21 mouse cellular contexts compared by ENCODE assay signal in the genomic region with DNA sequence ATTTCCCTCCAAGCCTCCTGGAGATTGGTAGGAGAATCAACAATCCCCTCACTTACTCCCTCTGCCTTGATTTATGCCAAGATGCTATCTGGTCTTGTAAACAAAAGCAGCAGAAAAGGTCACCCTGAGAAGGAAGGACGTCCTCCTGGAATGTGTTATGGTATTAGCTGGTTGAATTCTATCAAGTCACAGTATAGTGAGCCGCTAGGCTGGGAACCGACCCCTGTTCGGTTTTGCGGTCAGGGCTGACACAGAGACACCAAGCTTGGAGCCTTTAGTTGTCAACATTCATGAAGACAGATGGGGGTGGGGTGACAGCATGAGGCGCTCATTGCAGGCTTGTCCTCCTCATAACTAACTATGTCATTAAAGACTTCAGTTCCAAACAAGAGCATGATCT. TPM values are rescaled to one million over a fixed set of nuclear protein-coding genes. Genes with fewer than 3 reads are reported as not detected.
"Had no signal": no experiment of that assay in that cellular context is flagged by ENCODE, and none has a peak within 500 bp of the region (broad histone marks: within the 10 kb centered on the region; RNA-seq: fewer than 3 reads in every experiment).

No protein-coding gene starts in this region.

- H3K27me3 ChIP-seq: liver, embryonic 12.5 days; midbrain, embryonic 12.5 days; neural tube, embryonic 13.5 days; neural tube, embryonic 15.5 days had no signal

- H3K9me3 ChIP-seq: liver, embryonic 12.5 days; midbrain, embryonic 10.5 days; midbrain, embryonic 12.5 days; neural tube, embryonic 13.5 days; neural tube, embryonic 15.5 days had no signal

- H3K4me1 ChIP-seq: liver, embryonic 12.5 days; midbrain, embryonic 12.5 days; neural tube, embryonic 13.5 days; neural tube, embryonic 15.5 days had no signal

- ATAC-seq: liver, embryonic 12.5 days; midbrain, embryonic 16.5 days had no signal

- H3K36me3 ChIP-seq: liver, embryonic 12.5 days; midbrain, embryonic 10.5 days; midbrain, embryonic 12.5 days; neural tube, embryonic 13.5 days; neural tube, embryonic 15.5 days had no signal

- H3K4me2 ChIP-seq: liver, embryonic 12.5 days; midbrain, embryonic 12.5 days; neural tube, embryonic 13.5 days; neural tube, embryonic 15.5 days had no signal

- H3K4me3 ChIP-seq: liver, embryonic 12.5 days; midbrain, embryonic 10.5 days; midbrain, embryonic 12.5 days; myocyte; neural tube, embryonic 13.5 days; neural tube, embryonic 15.5 days had no signal

- H3K9ac ChIP-seq: liver, embryonic 12.5 days; liver, embryonic 14.5 days; midbrain, embryonic 12.5 days; neural tube, embryonic 13.5 days; neural tube, embryonic 15.5 days had no signal

- H3K27ac ChIP-seq: liver, embryonic 12.5 days; liver, embryonic 14.5 days; midbrain, embryonic 10.5 days; midbrain, embryonic 12.5 days; neural tube, embryonic 15.5 days had no signal

- DNase-seq: lung, adult 2 months; lung, postnatal 4 days; midbrain, embryonic 14.5 days; retina, postnatal 1 day; right cerebral cortex, adult 18-20 months; right cerebral cortex, postnatal 25 days; right cerebral cortex, postnatal 4 days; spleen, adult 18-20 months; thymus, adult 18-20 months; thymus, postnatal 14 days; thymus, postnatal 36 days had no signal

RNA-seq across cellular contexts. Expression of gene Tectb, which starts 20.7 kb away (rescaled TPM):
- polyA plus RNA-seq: midbrain, embryonic 10.5 days; myocyte; neural tube, embryonic 11.5 days; neural tube, embryonic 15.5 days; small intestine, adult 2 months had no signal
